Mouse (Mus musculus) heart, postnatal 25 days (tissue): ENCODE results near the gene Nab2. TPM values are rescaled to one million over a fixed set of nuclear protein-coding genes. Genes with fewer than 3 reads are reported as not detected.
A peak's percentile ranks its signal among the peaks of the same experiment; 100 is the strongest.
"Not testable (repeated sequence)": the region's sequence is repeated elsewhere in the genome, so short reads cannot be mapped to it uniquely, and the experiment has no call there.

Experiments
- DNase-seq: peaks from one replicate; pipeline ENCODE4 v3.0.0; 2022; ENCODE audit warnings: low spot score
- intact Hi-C: fragments of 180-260 bp; cut with DNase I; formaldehyde crosslinking; loops from one replicate; pipeline ENCODE4 v1.15.1; 2025
- total RNA-seq, 2 experiments: library from RNA; stranded (reverse); gene quantifications; 2 replicates each; pipeline ENCODE4 v1.2.3; 2021

Gene Nab2
- total RNA-seq, 2 experiments from 2014 or later = 5.6 to 7.0 TPM

DNA sequence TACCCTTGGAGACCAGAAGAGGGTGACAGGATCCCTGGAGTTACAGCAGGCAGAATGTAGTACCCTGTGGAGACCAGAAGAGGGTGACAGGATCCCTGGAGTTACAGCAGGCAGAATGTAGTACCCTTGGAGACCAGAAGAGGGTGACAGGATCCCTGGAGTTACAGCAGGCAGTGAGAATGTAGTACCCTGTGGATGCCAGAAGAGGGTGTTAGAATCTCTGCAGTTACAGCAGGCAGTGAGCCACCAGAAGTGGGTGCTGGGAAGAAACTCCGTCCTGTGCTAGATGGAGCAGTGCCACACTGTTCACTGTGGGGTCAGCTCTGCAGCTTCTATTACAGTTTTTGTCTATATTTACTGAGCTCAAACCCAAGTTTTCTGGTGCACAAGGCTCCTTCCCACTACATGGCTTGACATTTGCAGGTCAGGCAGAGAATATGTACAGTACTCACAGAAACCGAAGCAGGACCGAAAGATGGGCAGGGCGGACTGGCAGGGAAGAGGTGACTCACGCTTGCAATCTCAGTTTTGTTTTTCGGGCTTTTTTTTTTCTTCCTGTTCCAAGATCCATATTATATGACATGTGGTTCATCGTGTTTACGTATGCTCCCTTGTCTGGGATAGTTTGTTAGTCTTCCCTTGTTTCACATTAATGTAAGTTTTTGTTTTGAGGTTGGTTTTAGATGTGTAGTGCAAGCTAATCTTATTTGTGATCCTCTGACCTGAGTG is 6.6 kb upstream of the Nab2 start:
- peak; percentile 82 for DNase-seq
- intact Hi-C loops = loop anchor here (1.0 kb wide), 1 partner anchor 34 kb away; no protein-coding TSS in a partner anchor

DNA sequence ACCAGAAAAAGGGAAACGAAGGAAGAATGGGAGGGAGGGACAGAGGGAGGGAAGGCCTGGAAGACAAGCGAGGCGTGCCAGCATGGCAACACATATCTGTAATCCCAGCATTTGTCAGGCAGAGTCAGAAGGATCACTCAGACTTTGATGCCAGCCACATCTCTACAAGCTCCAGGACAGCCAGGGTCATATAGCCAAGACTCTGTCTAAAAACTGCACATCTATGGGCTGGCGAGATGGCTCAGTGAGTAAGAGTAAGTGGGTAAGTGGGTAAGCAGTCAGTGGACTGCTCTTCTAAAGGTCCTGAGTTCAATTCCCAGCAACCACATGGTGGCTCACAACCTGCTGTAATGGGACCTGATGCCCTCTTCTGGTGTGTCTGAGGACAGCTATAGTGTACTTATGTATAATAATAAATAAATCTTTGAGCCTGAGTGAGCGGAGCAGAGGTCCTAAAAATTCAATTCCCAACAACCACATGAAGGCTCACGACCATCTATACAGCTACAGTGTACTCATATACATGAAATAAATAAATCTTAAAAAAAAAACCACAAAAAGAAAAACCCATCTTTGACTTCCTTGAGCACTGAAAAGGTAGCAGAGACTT is 5.8 kb upstream of the Nab2 start:
- DNase-seq = no peak
- intact Hi-C loops = loop anchor here (1.0 kb wide), 1 partner anchor 33 kb away; no protein-coding TSS in a partner anchor

DNA sequence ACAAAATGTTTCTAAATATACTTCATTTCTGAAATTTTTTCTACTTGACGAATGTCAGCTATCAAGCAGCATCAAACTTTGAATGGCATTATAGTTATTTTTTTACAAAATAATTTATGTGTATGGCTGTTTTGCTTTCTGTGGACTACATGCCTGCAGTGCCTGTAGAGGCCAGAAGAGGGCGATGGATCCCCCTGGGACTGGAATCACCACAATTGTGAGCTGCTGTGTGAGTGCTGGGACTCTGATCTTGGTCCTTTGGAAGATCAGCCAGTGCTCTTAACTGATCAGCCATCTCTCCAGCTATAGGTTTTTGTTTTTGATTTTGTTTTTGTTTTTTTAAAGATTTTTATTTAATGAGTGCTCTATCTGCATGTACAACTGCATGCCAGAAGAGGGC is 2.9 kb upstream of the Nab2 start:
- no peak for DNase-seq

DNA sequence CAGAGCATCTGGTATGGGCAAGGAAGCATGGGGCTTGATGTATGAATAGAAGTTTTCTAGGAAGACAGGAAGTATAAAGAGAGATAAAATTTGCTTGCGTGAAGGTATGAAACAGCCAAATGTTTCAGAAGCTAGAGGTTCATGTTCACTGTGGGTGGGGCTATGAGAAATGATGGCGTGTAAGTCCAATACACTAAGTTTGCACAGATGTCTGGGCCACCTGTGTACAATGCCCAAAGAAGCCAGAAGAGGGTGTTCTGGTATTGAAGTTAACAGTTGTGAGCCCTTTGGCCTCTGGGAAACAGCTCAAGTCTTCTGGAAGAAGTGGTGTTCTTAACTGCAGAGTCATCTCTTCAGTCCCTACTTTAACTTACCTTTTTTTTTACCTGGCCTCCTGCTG is 1.8 kb upstream of the Nab2 start:
- intact Hi-C loops = no loop called here
- DNase-seq = no peak

More for the DNA sequence above, 2.9 kb upstream of the Nab2 start:
- intact Hi-C loops = no loop called here

DNA sequence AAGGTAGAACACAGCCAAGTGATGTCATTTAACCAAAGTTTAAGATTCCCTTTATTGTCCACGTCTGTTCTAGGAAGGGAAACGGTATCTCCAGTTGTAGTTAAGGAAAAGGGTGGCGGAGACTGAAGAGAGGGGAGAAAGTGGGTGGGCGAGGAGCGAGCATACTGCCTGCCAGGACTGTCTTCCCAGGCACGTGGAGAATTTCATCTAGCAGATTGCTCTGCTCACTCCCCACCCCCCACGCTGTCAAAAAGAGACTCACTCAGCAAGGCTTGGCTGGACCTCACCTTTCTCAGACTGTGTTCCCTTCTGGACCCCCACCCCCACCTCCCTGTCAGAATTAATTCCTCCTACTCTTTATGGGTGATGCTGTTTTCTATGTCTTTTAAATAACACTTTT is 802 bp upstream of the Nab2 start:
- intact Hi-C loops = no loop called here
- no peak for DNase-seq

DNA sequence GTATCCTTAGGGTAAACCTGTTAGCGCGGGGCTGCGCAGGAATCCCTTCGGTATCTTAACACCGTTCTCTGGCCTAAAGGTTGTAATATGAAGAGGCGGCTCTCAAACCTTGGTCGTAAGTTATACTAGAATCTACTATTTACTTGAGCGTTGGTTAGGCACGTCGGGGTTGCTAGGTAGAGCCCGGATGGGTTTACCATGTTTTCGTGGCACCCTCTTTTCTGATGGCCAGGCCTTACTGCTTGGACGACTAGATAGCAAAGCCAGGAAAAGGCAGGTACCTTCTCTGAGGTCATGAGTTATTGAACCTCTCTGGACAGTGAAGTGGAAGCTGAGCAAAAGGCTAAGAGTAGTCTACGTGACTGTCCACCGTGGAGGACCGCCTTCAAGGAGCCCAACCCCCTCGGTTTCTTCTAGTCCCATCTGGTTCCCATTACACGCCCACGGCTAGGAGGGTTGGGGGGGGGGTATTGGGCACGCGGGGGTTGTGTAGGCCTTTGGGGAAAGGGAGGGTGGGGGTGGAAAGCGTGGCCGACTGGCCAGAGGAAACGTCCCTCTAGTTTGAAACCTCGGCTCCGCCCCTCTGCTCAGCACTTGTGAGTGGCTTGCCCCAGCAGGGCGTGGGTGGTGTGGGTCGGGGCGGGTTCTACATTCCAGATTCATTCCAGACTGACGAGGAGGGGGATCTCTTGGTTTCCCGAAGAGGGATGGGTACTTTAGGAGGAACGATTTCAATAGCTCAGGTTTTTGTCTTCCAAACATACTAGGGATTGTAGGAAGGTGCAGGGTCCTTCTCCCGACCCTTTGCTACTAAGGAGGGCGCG is 887 bp downstream of the Nab2 start:
- intact Hi-C loops = no loop called here

DNA sequence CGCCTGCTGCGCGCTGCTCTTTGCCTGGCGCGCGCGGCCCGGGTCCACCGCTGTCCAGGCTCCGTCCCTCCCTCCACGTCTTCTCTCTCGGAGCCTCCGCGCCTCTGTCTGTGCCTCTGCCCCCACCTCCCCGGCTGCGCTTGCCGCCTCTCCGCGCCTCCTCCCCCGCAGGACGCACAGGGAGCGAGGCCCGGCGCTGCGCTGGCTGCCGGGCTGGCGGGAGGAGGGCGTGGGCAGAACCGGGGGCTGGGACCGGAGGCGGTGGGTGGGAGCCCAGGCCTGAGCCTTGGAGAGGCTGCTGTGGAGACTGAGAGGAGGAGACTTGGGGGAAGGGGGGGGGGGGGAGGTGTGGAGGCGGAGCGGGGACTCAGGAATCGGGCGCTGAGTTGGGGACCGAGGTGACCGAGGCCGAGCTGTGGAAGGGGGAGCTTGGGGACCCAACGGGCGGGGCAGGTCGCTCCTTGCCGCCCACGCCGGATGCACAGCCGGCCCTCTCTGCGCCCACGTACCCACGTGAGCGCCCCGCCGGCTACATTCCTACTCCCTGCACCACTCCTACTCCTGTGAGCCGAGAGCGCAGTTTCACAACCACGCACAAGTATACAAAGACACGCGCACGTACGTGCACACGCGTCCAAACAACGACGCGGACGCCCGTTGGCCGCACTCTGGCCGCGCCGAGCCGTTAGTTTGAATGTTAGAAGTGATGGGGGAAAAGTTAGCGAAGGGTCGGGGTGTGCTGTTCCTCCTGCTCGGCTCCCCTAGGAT is 1.7 kb downstream of the Nab2 start, which contains the start of gene Nemp1:
Nemp1 (plus strand) TSS at position 401 of the 768 bp plus-strand sequence.
- DNase-seq = peak; percentile 89
- intact Hi-C loops = no loop called here

More for the DNA sequence above, 887 bp downstream of the Nab2 start:
- DNase-seq = peak; percentile 90

DNA sequence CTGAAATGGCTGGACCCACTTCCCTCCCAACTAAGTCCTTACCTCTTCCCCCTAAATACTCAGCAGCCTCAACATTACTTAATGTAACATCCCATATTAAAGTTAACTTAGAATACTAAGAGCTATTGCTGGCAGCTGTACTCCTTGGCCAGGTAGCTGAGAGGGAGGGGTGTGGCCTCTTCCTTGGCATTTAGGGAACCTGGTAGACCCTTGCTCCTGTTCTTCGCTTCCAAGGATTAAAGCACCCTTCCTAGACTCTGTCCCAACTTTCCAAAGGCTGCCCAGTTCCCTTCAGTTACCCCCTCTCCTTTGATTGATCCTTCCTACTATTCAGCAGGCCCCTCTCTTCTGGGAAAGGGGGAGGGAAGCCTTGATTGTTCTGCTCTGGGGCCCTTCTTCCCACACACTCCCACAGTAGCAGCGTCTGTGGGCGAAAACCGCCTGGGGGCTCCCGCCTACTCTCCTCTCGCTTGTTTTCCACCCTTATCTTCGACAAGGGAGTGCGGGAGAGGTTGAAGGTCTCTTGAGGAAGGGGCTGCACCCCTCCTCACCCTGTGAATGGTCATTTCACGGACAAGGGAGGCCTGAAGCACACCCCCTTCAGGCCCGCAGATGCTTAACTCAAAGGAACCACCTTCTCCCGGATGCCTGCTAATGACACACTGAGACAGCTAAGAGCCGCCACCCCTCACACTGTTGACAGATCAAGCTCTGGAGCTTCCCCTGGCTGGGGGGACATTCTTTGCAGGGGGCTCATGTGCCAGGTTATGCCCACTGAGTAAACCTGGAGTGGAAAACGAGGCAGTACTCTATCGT is 2.8 kb downstream of the Nab2 start:
- intact Hi-C loops = no loop called here
- DNase-seq = no peak

DNA sequence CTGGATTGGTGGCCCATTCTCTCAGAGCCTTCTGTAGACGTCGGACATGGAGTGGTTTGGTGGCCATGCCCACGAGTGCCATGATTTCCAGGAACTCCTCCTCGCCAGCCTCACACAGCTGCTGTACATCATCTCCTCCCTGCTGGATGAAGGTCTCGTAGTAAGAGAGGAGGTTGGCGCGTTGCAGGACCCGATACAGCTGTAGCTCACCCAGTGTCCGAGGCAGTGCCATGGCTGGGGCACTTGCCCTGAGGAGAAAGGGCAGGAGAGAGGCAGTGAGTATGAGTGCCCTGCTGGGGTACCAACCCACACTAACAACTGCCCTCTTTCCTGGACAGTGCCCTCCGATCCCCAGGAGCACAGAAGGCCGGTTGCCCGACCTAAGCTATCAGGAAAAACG is 3.5 kb downstream of the Nab2 start:
- no peak for DNase-seq
- intact Hi-C loops = no loop called here

DNA sequence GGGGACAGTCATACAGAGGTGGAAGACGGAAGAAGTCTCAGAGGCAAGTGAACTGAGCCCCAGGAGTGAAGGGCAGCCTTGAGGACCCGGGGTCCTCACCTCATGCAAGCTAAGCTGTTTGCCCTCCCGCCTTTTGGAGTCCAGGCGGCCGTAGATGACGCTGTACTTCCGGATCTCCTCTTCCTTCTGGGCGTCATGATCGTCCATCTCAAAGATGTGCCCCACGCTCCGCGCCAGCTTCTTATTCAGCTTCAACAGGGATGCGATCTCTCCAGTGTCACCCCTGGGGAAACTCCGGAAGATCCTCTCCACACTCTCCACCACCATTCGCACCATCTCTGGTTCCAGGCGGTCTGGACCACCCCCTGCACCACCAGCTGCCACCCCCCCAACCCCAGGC is 4.2 kb downstream of the Nab2 start:
- intact Hi-C loops = no loop called here

DNA sequence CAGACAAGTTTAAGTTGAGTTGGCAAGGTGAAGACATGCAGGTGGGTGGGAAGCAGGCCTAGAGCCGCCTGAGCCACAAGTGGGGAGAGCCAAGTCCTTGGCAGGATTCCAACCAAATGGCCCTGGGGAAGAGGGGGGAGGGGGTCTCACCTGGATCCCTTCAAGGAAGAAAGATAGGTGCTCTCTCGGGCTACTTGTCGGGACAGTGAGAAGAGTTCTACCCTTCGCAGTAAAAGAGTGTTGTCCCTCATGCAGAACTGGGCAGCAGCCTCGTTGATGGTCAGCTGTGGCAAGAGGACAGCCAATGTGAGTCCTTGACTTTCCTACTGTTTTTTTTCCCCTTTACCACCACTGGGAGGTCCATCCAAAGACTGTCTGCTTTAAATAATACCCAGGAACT is 4.8 kb downstream of the Nab2 start:
- DNase-seq = no peak
- intact Hi-C loops = no loop called here

More for the DNA sequence above, 4.2 kb downstream of the Nab2 start:
- DNase-seq = no peak

DNA sequence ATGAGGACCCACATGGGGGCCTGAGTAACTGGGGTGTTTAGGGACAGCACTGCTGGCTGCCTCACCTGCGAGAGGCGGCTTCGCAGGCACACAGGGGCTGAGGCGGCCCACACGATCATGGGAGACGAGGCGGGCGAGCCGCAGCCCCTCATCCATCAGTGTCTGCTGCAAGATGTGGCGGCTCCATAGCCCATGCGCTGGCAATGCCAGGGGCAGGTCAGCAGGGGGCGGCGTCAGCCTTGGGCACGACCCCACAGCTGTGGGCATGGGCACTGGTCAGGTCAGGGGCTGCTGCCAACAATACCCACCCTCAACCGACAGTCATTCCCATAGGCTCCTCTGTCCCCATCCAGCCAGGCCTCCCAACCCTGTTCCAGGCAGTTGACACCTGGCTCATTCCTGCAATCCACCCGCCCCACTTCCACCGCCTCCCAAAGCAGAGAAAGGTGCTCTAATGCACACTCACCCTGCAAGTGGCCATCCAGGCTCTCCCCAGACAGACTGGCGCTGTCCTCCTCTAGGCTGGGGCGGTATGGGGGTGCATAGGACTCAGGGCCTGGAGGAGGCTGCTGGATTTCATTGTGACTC is 5.6 kb downstream of the Nab2 start:
- DNase-seq = no peak
- intact Hi-C loops = no loop called here

DNA sequence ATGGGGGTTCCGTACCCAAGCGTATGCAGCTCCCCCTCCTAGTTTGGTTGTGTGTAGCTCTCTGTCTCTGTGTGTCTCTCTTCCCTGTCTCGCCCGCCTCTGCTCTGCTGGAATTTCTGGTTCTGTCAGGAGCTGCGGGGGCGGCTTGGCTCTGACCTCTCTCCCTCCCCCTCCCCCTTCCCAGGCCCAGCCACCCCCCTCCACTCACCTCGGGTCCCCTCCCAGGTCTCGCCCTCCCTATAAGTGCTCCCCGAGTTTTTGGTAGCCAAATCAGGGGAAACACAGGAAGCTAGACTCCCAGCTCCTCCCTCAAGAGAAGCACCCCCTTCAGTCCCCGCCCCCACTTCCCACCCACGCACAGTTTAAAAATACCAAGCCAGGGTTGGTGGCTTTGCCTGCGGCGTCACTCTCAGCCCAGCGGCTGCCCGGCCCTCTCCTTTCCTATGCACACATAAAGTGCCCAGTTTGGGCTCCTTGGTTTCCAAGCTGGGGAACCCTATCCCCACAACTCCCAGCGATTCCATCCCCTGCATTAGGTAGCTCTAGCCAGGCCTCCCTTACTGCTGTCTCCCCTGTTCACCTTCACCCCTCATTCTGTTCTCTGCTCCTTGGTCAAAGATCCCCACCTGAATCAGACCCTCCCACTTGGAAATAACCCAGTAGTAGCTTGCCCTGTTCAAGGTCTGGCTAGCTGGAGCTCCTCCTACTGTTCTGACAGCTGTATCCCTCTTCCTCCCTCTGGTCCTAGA is 6.3 kb downstream of the Nab2 start:
- peak; percentile 51 for DNase-seq
- intact Hi-C loops = loop anchor here (2.0 kb wide), 1 partner anchor 17 kb away; no protein-coding TSS in a partner anchor

DNA sequence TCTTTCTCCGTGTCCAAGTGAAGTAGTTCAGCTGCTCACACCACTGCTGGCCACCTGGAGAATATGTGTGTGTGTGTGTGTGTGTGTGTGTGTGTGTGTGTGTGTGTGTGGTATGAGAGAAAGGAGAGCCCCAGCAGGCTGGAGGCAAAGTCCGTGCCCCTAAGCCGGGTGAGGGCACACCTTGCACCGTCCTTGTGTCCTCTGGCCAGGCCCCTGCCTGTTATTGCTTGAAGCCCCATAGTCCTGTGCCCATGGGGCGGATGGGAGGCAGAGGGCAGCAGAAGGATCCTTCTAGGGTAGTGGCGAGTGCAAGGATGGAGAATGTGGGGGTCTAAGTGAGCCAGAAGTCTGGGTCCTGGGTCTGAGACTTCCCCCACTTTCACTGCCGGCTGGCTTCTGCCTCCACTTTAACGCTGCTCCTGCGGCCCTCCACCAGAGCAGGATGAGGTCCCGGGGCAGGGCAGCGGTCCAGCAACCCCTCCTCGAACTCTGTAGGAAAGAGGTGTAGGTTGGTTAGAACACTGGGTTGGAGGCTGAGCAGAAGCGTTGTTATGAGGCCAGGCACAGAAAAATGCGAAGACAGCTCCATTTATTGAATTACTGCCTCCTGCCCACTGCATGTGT is 7.0 kb downstream of the Nab2 start:
- intact Hi-C loops = loop anchor here (2.0 kb wide), 1 partner anchor 17 kb away; no protein-coding TSS in a partner anchor

DNA sequence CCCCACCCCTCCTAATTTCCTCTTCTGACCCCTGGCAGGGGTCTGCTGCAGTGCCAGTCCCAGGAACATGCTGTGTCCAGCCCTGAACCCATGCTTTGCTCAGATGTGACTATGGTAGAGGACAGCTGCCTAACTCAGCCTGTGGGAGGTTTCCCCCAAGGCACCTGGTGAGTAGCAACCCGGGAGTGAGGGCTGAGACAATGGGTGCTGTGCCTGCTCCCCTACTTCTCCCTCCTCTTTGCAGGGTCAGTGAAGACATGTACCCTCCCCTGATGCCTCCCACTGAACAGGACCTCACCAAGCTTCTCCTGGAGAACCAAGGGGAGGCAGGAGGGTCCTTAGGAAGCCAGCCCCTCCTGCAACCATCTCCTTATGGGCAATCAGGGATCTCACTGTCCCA is 8.8 kb downstream of the Nab2 start:
- intact Hi-C loops = no loop called here
- no peak for DNase-seq

More for the DNA sequence above, 7.0 kb downstream of the Nab2 start:
- no peak for DNase-seq

DNA sequence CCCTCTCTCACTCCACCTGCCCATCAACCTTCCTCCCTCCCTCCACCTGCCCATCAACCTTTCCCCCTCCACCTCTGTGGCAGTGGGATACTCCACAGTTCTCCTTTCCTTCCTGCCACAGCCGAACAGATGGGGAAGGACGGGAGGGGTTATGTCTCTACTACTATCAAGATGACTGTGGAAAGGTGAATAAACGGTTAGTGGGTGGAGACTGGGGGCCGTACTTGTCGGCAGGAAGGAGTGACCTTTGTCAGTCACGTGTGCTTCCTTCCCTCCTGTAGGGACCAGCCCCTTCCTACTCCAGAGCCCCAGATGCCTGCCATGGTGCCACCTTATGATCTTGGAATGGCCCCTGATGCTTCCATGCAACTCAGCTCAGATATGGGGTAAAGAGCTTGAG is 10.3 kb downstream of the Nab2 start:
- intact Hi-C loops = no loop called here
- DNase-seq = no peak

DNA sequence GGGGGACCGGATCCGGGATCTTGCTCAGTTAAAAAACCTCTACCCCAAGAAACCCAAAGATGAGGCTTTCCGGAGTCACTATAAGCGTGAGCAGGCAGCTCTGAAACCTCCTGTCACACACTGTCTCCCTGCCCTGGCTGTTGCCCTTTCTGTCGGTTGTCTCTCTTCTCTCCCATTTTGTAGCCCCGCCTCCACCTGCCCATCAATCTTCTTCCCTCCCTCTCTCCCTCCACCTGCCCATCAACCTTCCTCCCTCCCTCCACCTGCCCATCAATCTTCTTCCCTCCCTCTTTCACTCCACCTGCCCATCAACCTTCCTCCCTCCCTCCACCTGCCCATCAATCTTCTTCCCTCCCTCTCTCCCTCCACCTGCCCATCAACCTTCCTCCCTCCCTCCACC is 10.8 kb downstream of the Nab2 start:
- DNase-seq, intact Hi-C loops: not testable (repeated sequence)
